Mouse (Mus musculus) liver, embryonic 13.5 days (tissue): Measurements from ENCODE around the gene Sirt3. TPM values are rescaled to one million over a fixed set of nuclear protein-coding genes. Genes with fewer than 3 reads are reported as not detected.
A peak's percentile ranks its signal among the peaks of the same experiment; 100 is the strongest.

ENCODE experiments used
- ATAC-seq: fragments of 200-750 bp; cut with Nextera tagmentation; 2 replicates; pipeline ENCODE4 v1.8.0; 2017; ENCODE audit warnings: low read depth, mild to moderate bottlenecking, moderate number of reproducible peaks, moderate library complexity
- DNase-seq: peaks from one replicate; pipeline ENCODE4 v3.0.0; 2022
- H3K27ac ChIP-seq: fragments of 300-500 bp; sonication (generic); 2 replicates; pipeline ENCODE4 v1.5.1; 2015; ENCODE audit warnings: moderate library complexity, mild to moderate bottlenecking, inconsistent platforms
- H3K27me3 ChIP-seq: fragments of 300-500 bp; sonication (generic); 2 replicates; pipeline ENCODE4 v1.6.1; 2015; ENCODE audit warnings: mild to moderate bottlenecking, inconsistent platforms
- H3K36me3 ChIP-seq: fragments of 300-500 bp; sonication (generic); 2 replicates; pipeline ENCODE4 v1.6.1; 2015; ENCODE audit warnings: mild to moderate bottlenecking, inconsistent platforms
- H3K4me1 ChIP-seq: fragments of 300-500 bp; sonication (generic); replicated peaks from 2 replicates; pipeline ENCODE4 v1.6.1; 2015; ENCODE audit warnings: inconsistent platforms
- H3K4me2 ChIP-seq: fragments of 300-500 bp; sonication (generic); 2 replicates; pipeline ENCODE4 v1.6.1; 2015; ENCODE audit warnings: inconsistent platforms, mild to moderate bottlenecking, moderate library complexity
- H3K4me3 ChIP-seq: fragments of 300-500 bp; sonication (generic); replicated peaks from 2 replicates; pipeline ENCODE4 v1.5.1; 2015; ENCODE audit warnings: mild to moderate bottlenecking, inconsistent platforms
- H3K9ac ChIP-seq: fragments of 300-500 bp; sonication (generic); 2 replicates; pipeline ENCODE4 v1.6.1; 2015; ENCODE audit warnings: mild to moderate bottlenecking, inconsistent platforms
- H3K9me3 ChIP-seq: fragments of 300-500 bp; sonication (generic); replicated peaks from 2 replicates; pipeline ENCODE4 v1.6.1; 2016; ENCODE audit warnings: inconsistent platforms
- WGBS: fragments of 180-500 bp; shearing (Covaris S2); methylation state at CpG from one replicate; pipeline ENCODE4 v1.1.7; 2015; ENCODE audit not compliant: insufficient replicate concordance; 5-methylcytosine and 5-hydroxymethylcytosine counted together
- polyA plus RNA-seq: library from polyadenylated mRNA; unstranded; fragments of >200 nt; fragmentation: Nextera tagmentation; extraction: Ambion mirVana; gene quantifications from 2 replicates; pipeline ENCODE4 v1.2.1, GENCODE M21; 2015

Sirt3 gene
- polyA plus RNA-seq, 1 experiment from 2014 or later: 16.8 TPM

DNA sequence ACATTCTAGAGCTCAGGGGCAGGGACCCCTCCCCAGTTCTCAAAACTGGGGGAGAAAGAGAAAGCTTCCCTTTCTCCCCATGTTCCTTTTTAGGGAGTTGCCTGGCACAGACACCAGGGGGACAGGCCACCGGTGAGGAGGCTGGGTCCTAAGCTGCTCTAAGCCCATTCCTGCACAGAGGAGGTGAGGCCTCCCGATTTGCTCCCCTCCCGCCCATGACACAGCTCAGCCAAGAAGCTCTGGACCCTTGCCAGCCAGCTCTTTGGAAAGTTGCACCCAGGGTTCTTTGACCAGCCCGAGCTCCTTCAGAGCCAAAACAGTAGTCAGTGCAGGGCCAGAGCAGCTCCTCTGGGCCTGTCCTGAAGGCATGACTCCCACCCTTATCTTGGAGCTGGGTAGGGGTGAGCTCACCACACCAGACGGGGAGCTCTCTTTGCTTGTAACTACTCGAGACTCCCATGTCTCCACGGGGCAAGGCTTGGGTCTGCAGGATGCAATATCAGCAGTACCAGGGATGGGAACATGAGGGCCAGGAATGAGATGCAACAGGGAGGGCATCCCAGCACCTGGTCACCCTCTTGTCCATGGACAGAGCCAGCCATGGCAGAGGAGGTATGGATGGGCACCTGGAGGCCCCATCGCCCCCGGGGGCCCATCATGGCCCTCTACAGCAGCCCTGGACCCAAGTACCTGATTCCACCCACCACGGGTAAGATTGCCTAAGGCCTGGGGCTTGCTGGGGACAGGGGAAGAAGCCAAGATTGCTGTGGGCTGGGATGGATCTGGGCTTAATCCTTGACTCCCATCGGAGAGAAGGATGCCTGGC lies 34.1 kb downstream of the Sirt3 start, which contains the start of gene Odf3:
Gene Odf3 (plus strand): TSS at position 51 of the 826 bp plus-strand sequence.
- H3K4me3 ChIP-seq: no peak within 1 kb of the TSS
- ATAC-seq: no peak
- H3K4me2 ChIP-seq: no peak within 1 kb of the TSS
- H3K36me3 ChIP-seq: peaks cover 16% of the 10 kb centered on the region
- no peaks in the 10 kb centered on the region for H3K9me3 ChIP-seq
- peaks cover 11% of the 10 kb centered on the region; the same call in 1 of the 2 replicates for H3K27me3 ChIP-seq
- 57% methylated on average over 11 of the region's 11 CpGs for WGBS
- no peak for DNase-seq
- H3K9ac ChIP-seq: no peak within 1 kb of the TSS
- peaks cover 6% of the 10 kb centered on the region; the same call in 1 of the 2 replicates for H3K4me1 ChIP-seq
- H3K27ac ChIP-seq: no peak within 1 kb of the TSS

DNA sequence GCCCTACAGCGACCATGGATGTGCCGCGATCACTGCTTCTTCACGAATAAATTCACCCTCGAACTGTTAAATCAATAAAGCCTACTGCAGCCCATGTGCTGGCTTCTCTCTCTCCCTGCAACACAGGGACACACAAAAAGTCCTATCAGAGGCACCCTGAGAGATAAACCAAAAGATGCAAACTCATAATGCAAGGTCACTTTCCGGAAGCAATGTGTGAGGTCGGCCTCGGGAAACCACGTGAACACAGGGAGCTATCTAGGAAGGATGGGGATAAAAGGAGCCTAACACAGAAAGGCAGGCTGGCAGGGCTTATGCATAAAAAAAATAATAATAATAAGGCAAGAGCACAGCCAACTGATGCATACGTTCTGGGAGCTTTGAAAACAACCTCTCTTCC lies 35.4 kb downstream of the Sirt3 start:
- H3K27me3 ChIP-seq: peaks cover 22% of the 10 kb centered on the region
- 66% methylated on average over 10 of the region's 10 CpGs for WGBS

DNA sequence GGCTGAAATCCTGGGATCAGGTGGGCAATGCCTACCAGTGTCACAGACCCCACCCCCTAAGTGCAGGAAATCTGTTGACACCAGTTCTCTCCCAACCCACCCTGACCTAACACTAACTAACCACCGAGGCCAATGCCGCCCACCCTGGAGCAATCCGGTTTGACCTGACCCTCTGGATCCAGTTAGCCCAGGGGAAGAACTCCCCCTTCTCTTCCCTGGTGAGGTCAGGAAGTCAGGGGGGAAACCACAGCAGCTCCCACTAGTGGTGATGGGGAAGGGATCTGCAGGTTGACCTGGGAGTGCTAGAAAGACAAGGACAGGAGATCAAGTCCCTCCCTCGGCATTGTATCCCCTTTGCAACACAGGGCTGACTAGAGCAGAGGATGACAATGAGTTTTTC lies 36.4 kb downstream of the Sirt3 start:
- WGBS: 62% methylated on average over 4 of the region's 4 CpGs
- Histone ChIP-seq H3K9me3 (no peaks in the 10 kb centered on the region), H3K9ac (no peak overlapping the region), H3K36me3 (no peaks in the 10 kb centered on the region; the same call in 1 of the 2 replicates), H3K27me3 (peaks cover 32% of the 10 kb centered on the region), H3K4me1 (peaks cover 2% of the 10 kb centered on the region; the same call in 1 of the 2 replicates), H3K27ac (no peak overlapping the region), H3K4me3 (no peak overlapping the region), H3K4me2 (no peak overlapping the region)
- ATAC-seq: no peak
- no peak for DNase-seq

More for the DNA sequence above, 35.4 kb downstream of the Sirt3 start:
- no peak overlapping the region for H3K27ac ChIP-seq
- DNase-seq (no peak), ATAC-seq (no peak)
- peaks cover 2% of the 10 kb centered on the region; the same call in 1 of the 2 replicates for H3K4me1 ChIP-seq
- no peak overlapping the region for H3K9ac ChIP-seq
- H3K9me3 ChIP-seq: no peaks in the 10 kb centered on the region
- no peak overlapping the region for H3K4me2 ChIP-seq
- H3K4me3 ChIP-seq: no peak overlapping the region
- peaks cover 3% of the 10 kb centered on the region for H3K36me3 ChIP-seq

DNA sequence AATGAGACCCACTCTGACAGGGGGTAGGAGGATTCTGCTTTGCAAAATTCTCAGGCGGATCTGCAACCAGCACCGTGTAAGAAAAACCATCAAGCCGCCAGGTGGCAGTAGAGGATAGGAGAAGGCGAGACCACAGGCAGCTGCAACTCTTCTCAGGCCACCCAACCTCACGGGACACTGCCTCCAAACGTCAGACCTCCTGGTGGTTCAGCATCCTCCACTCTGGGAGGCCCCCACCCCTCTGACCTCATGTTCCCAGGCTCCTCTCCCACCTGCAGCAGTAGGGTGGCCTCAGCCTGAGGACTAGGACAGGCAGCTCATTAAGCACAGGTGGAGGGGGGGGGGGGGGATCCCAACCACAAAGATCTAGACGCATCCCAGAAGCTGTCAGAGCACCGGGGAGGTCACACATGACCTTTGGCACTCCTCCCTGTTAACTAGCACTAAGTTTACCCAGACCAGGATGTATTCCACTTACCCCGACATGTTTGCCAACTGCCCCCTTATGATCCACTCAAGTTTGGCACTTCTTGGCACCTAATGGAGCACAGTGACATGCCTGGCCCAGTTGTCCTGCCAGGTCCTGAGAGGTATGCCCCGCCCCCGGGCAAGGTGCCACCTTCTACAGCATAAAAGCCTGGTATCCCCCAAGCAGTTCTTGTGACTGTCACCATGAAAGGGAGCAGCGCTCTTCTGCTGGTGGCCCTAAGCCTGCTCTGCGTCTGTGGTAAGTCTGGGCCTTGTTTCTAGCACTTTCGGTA lies 37.0 kb downstream of the Sirt3 start, which contains the start of gene Scgb1c1:
Gene Scgb1c1 (plus strand): TSS at position 643 of the 761 bp plus-strand sequence.
- 27% methylated on average over 14 of the region's 14 CpGs for WGBS
- Histone ChIP-seq H3K36me3 (no peaks in the 10 kb centered on the region), H3K9me3 (no peaks in the 10 kb centered on the region), H3K4me1 (peaks cover 2% of the 10 kb centered on the region; the same call in 1 of the 2 replicates), H3K9ac (no peak within 1 kb of the TSS), H3K27me3 (peaks cover 38% of the 10 kb centered on the region), H3K27ac (no peak within 1 kb of the TSS), H3K4me3 (no peak within 1 kb of the TSS), H3K4me2 (no peak within 1 kb of the TSS)
- DNase-seq (peak; percentile 68), ATAC-seq (peak; percentile 72)

DNA sequence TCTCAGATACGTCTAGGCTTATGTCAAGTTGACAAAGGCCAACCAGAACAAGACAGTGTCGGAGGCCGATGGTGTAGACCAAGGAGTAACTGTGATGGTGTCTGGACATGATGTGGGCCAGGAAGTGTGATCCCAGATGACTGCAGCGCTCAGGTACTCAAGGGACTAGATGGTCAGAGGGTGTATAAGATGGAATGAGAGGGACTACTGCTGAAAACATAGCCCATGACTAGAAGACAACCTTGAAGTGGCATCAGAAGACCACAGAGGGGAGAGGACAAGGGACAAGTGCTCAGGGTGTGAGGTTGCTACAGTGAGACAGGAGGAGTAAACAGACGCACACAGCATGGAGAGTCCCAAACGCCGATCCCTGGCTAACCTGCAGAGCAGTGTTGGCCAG lies 38.3 kb downstream of the Sirt3 start:
- 62% methylated on average over 7 of the region's 7 CpGs for WGBS
- peaks cover 50% of the 10 kb centered on the region for H3K27me3 ChIP-seq

DNA sequence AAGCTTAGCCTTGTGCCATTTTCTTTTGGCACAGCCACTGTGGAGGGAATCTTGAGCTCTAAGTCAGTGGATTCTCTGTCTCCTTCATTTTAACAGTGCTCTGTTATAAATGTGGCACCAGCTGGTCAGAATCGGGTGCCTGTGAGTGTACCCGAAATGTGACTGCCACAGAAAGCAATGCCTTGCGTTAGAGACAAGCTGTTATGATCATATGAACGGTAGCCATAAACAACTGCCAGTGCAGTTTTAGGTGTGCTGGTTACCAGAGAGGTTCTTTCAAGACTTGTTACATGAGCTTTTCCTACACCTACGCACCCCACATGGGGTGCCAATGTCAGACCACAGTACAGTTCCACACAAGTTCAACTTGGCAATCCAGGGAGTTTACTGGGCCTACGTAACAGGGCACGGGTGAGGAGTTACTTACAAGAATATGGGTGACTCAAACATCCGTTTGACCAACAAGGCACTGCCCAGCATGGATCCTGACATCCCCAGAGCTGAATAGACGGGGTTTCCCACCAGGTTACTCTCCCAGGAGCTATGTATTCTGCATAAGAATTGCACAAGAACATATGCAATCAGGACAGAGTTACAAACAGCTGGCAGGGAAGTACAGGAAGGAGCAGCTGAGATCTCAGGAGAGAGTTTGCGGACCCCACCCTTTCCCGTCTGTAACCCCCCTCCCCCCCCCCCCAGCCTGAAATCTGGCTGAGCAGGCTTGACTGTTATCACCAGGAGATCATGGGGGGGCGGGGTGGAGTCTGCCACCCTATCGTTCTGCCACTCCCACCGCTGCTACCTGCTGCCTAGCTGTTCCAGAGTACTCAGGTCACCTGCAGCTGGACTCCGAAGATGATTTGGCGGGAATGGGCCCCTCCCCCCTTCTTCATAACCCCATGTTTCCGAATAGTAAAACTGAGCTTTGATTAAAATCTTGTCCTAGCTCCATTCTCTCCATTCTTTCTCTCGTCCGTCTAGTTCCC lies 41.1 kb downstream of the Sirt3 start:
- Histone ChIP-seq H3K9me3 (no peaks in the 10 kb centered on the region), H3K4me2 (no peak overlapping the region), H3K4me1 (peaks cover 2% of the 10 kb centered on the region; the same call in 1 of the 2 replicates), H3K36me3 (no peaks in the 10 kb centered on the region), H3K9ac (no peak overlapping the region), H3K4me3 (no peak overlapping the region), H3K27ac (no peak overlapping the region), H3K27me3 (peaks cover 61% of the 10 kb centered on the region)
- DNase-seq (no peak), ATAC-seq (no peak)
- WGBS: 28% methylated on average over 19 of the region's 19 CpGs

More for the DNA sequence above, 38.3 kb downstream of the Sirt3 start:
- Histone ChIP-seq H3K4me1 (peaks cover 2% of the 10 kb centered on the region; the same call in 1 of the 2 replicates), H3K27ac (no peak overlapping the region), H3K36me3 (no peaks in the 10 kb centered on the region), H3K4me3 (no peak overlapping the region), H3K9me3 (no peaks in the 10 kb centered on the region), H3K9ac (no peak overlapping the region), H3K4me2 (no peak overlapping the region)
- ATAC-seq: no peak
- DNase-seq: no peak

DNA sequence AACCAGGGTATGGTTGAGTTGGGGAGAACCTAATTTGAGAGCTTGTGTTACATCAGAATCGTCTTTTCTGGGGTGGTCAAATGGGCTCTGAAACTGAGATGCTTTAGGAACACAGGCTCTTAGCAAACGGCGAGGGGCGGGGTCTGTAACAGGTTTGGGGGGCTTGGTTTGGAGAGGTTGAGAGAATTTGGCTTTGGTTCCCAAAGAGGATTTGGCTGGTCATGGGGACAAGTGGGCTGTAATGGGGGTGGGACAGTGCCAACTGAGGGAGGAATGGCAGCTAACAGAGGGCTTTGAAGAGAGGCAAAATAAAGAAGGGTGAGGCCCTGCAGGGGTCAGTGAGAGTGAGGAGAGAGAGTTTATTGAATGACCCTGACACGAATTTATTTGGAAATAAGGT lies 42.6 kb downstream of the Sirt3 start:
- Histone ChIP-seq H3K4me2 (no peak overlapping the region), H3K4me3 (no peak overlapping the region), H3K27ac (no peak overlapping the region), H3K27me3 (peaks cover 62% of the 10 kb centered on the region), H3K4me1 (peaks cover 14% of the 10 kb centered on the region), H3K9ac (no peak overlapping the region), H3K36me3 (no peaks in the 10 kb centered on the region), H3K9me3 (no peaks in the 10 kb centered on the region)
- no peak for ATAC-seq
- 52% methylated on average over 5 of the region's 5 CpGs for WGBS
- no peak for DNase-seq

DNA sequence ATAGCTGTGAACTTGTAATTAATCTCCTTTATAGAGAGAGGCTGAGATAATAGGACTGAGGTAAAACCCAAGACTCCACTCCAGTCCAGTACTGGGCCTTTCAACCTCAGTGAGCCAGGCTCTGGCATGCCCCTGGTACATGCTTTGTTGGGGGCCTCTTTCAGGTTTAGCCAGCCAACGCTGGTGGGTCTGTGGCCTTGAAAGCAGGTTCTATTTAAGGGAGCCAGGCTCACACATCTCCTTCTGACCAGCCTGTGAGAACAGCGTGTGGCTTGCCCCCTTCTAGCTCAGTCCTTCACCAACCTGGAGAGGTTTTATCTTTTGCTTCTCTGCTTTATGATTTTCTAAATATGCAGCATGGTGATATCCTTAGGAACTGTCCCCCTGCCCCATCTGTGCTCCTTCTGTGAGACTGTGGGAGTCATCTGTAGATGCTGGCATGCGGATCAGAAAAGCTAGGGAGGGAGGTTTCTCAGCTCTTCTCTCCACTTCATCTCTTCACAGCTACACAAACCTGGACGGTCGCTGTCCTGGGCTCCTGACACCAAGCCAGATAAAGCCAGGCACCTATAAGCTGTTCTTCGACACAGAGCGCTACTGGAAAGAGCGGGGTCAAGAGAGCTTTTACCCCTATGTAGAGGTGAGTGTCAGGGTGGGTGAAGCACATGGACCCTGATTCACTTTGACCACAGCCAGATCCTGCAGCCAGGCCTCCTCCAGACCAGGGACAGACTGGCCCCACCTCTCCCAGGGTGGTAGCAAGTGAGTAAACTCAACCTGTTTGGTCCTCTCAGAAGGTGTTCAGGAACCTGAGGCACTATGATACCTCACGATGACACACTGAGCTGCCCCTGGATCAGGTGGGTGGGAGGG lies 45.6 kb downstream of the Sirt3 start:
- Histone ChIP-seq H3K27me3 (peaks cover 42% of the 10 kb centered on the region), H3K4me3 (no peak overlapping the region), H3K4me1 (peaks cover 14% of the 10 kb centered on the region), H3K36me3 (no peaks in the 10 kb centered on the region), H3K27ac (no peak overlapping the region), H3K4me2 (no peak overlapping the region), H3K9me3 (no peaks in the 10 kb centered on the region), H3K9ac (no peak overlapping the region)
- 64% methylated on average over 9 of the region's 9 CpGs for WGBS
- DNase-seq (no peak), ATAC-seq (no peak)

DNA sequence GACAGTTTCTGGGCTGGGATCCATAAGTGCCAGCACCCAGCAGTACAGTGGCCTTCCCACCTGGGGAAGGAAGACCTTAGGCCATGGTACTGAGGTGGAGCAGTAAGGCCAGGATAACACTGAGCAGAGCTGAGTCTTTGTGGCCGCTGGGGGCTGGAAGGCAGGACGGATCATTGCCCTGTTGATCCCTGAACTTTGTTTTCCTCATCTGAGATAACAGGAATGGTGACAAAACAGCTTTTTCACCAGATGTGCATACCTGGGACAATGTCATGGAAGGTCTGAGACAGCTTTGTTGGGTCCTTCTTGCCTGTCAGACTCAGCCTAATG lies 46.4 kb downstream of the Sirt3 start:
- peak; percentile 13; the same call in 1 of the 2 replicates for ATAC-seq

More for the DNA sequence above, 46.4 kb downstream of the Sirt3 start:
- peak overlapping the region; percentile 7; the same call in 1 of the 2 replicates for H3K4me3 ChIP-seq
- DNase-seq: no peak
- no peak overlapping the region for H3K9ac ChIP-seq
- peak overlapping the region; percentile 38; the same call in 1 of the 2 replicates for H3K4me2 ChIP-seq
- WGBS: 57% methylated on average over 2 of the region's 2 CpGs
- peaks cover 14% of the 10 kb centered on the region for H3K4me1 ChIP-seq
- no peaks in the 10 kb centered on the region for H3K9me3 ChIP-seq
- H3K36me3 ChIP-seq: no peaks in the 10 kb centered on the region
- H3K27ac ChIP-seq: no peak overlapping the region
- H3K27me3 ChIP-seq: peaks cover 36% of the 10 kb centered on the region
